Mouse (Mus musculus) kidney, adult 2 months (tissue): ENCODE measurements at regions not wholly inside any gene's neighbourhood (a gene's known extent, or its start where the extent isn't known, plus 50 kb on each side); places are given as distances from the start of the nearest gene placed in this dataset.

Experiments used
- CTCF ChIP-seq: fragments of 200-500 bp; conservative IDR thresholded peaks from 2 replicates; pipeline ENCODE4 v1.5.1; 2011; ENCODE audit warnings: low read depth, mild to moderate bottlenecking, control low read depth, low read length, moderate library complexity, mixed read lengths; ENCODE audit not compliant: insufficient read depth, insufficient read length
- POLR2A ChIP-seq: fragments of 200-500 bp; IDR thresholded peaks from one replicate; pipeline ENCODE4 v1.6.1; 2011; ENCODE audit warnings: low read depth, low read length, control low read depth

- no peak for TF ChIP-seq CTCF
- no peak for TF ChIP-seq POLR2A
Observed at GRCm38 (mm10) chr4:131381529-131381928, 437.3 kb downstream of the Matn1 start.
